Mouse (Mus musculus) cortical plate, adult 2 months (tissue): ENCODE data around the gene Sestd1.

Experiments used
- CTCF ChIP-seq: fragments of 200-500 bp; IDR thresholded peaks from 2 replicates; pipeline ENCODE4 v1.5.1; 2011; ENCODE audit warnings: mild to moderate bottlenecking, control low read depth, low read length; ENCODE audit not compliant: insufficient read depth; ENCODE audit errors: extremely low read depth
- POLR2A ChIP-seq: fragments of 200-500 bp; IDR thresholded peaks from 2 replicates; pipeline ENCODE4 v1.6.1; 2011; ENCODE audit warnings: mild to moderate bottlenecking, low read length, control low read depth; ENCODE audit not compliant: insufficient read depth; ENCODE audit errors: extremely low read depth

DNA sequence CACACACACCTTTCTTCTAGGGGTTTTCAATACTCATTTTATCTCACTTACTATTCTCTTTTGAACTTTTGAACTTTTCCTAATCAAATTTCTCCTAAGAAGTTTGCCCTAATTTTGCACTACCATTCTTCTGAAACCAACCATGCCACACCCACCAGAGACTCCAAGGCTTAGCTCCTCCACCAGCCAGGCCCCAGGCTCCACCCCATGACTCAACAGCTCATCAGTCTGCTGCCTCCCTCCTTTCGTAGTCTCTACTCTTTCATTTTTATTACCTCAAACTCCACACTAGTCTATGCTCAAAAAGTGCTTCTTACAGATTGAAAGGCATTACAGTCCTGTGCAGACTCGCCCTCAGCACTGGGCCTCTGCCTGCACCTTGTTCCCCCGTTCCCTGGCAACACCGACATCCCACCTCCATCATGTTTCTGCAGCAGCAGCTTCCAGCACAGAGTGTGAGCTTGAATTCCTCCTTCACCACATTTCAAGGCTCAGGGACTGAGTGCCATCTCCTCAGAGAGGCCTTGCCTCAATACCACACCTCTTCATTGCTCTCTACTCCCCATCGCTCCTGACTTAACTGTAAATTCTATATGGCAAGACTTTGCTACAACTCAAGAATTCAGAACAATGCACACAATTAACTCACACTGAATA lies 79.3 kb downstream of the Sestd1 start:
- TF ChIP-seq CTCF (no peak), POLR2A (no peak)
